20 mouse cellular contexts compared by ENCODE assay signal in the genomic region with DNA sequence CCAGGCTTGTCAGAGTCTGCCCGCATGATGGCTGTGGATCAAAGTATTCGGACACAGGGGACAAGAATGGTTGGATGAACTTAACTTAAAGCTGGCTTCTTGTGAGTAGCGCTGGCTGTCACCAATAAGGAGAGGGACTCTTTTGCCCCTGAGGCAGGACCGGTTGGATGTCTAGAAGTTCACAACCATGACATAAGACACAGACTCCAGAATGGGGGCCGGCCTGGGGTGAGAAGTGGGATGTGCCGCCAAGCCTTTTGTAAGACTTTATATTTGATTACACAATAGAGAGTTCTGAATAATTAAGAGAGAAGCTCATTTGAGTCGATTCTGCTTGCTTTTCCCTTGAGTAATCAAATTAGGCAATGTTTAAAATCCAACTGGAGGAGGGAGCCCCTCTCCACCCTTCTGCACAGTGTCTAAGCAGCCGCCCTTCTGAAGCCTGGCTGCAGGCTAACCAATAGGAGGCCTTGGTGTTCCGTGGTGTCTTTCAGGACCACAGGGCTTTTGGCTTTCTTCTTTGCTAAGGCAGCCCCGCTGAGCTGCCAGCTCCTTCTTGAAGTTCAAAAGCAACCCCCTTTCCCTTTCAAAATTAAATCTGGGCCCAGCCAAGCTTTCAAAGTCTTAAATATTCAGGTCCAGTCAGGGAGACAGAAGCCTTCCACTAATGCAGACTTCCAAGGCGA.
DNase-seq lines count a peak whose midpoint lies in the region; ATAC-seq and TF ChIP-seq lines count a peak whose summit lies in the region.
"Had no signal": no experiment of that assay in that cellular context is flagged by ENCODE, and none has a peak within 500 bp of the region (broad histone marks: within the 10 kb centered on the region; RNA-seq: fewer than 3 reads in every experiment).

No protein-coding gene starts in this region.

- no peak overlapping the region for H3K4me3 ChIP-seq in embryonic facial prominence, embryonic 14.5 days (ENCODE audit: low read depth, low read length)
- H3K4me3 ChIP-seq in embryonic facial prominence, embryonic 10.5 days, result no peak overlapping the region
- H3K4me3 ChIP-seq in forebrain, embryonic 16.5 days (replicated peaks; ENCODE audit: low read length), result no peak overlapping the region
- no peak overlapping the region for H3K4me3 ChIP-seq in midbrain, embryonic 15.5 days
- no peak overlapping the region for H3K4me3 ChIP-seq in kidney, embryonic 15.5 days (replicated peaks)
- H3K4me3 ChIP-seq: heart, adult 2 months; hindbrain, embryonic 10.5 days; neural tube, embryonic 15.5 days had no signal

- H3K9ac ChIP-seq in embryonic facial prominence, embryonic 14.5 days (ENCODE audit: low read depth, low read length), result no peak overlapping the region
- H3K9ac ChIP-seq in forebrain, embryonic 16.5 days (replicated peaks; ENCODE audit: low read depth, low read length), result no peak overlapping the region
- H3K9ac ChIP-seq in midbrain, embryonic 15.5 days, result no peak overlapping the region
- no peak overlapping the region for H3K9ac ChIP-seq in kidney, embryonic 15.5 days
- H3K9ac ChIP-seq: neural tube, embryonic 15.5 days had no signal

- no peak for TF ChIP-seq CTCF in brain, embryonic 14.5 days (IDR thresholded peaks at IDR 0.05; ENCODE audit: borderline replicate concordance, extremely low read depth, insufficient read depth, insufficient read length)

- 63% methylated on average over 11 of the region's 11 CpGs for WGBS in embryonic facial prominence, embryonic 14.5 days
- WGBS in embryonic facial prominence, embryonic 10.5 days, result 68% methylated on average over 11 of the region's 11 CpGs
- WGBS in forebrain, embryonic 16.5 days, result 16% methylated on average over 11 of the region's 11 CpGs
- WGBS in midbrain, embryonic 15.5 days, result 40% methylated on average over 11 of the region's 11 CpGs
- WGBS in kidney, embryonic 15.5 days, result 73% methylated on average over 11 of the region's 11 CpGs

- no peaks in the 10 kb centered on the region for H3K36me3 ChIP-seq in embryonic facial prominence, embryonic 14.5 days (ENCODE audit: control insufficient read depth, insufficient read depth, low read length)
- H3K36me3 ChIP-seq in embryonic facial prominence, embryonic 10.5 days (replicated peaks), result no peaks in the 10 kb centered on the region
- H3K36me3 ChIP-seq in forebrain, embryonic 16.5 days (ENCODE audit: control insufficient read depth, insufficient read depth), result no peaks in the 10 kb centered on the region
- no peaks in the 10 kb centered on the region for H3K36me3 ChIP-seq in midbrain, embryonic 15.5 days (replicated peaks)
- H3K36me3 ChIP-seq in kidney, embryonic 15.5 days, result no peaks in the 10 kb centered on the region
- H3K36me3 ChIP-seq: hindbrain, embryonic 10.5 days; neural tube, embryonic 15.5 days had no signal

- H3K27ac ChIP-seq in embryonic facial prominence, embryonic 14.5 days (replicated peaks; ENCODE audit: low read depth, low read length), result no peak overlapping the region
- no peak overlapping the region for H3K27ac ChIP-seq in embryonic facial prominence, embryonic 10.5 days (replicated peaks)
- H3K27ac ChIP-seq in forebrain, embryonic 16.5 days (ENCODE audit: low read length), result no peak overlapping the region
- peak overlapping the region; percentile 62 for H3K27ac ChIP-seq in midbrain, embryonic 15.5 days
- no peak overlapping the region for H3K27ac ChIP-seq in kidney, embryonic 15.5 days
- H3K27ac ChIP-seq: heart, adult 2 months; hindbrain, embryonic 10.5 days; neural tube, embryonic 15.5 days had no signal

- no peaks in the 10 kb centered on the region for H3K9me3 ChIP-seq in embryonic facial prominence, embryonic 14.5 days (ENCODE audit: control insufficient read depth, low read length)
- no peaks in the 10 kb centered on the region for H3K9me3 ChIP-seq in embryonic facial prominence, embryonic 10.5 days
- no peaks in the 10 kb centered on the region for H3K9me3 ChIP-seq in forebrain, embryonic 16.5 days (ENCODE audit: control insufficient read depth, low read length)
- H3K9me3 ChIP-seq in midbrain, embryonic 15.5 days, result no peaks in the 10 kb centered on the region
- H3K9me3 ChIP-seq in kidney, embryonic 15.5 days (replicated peaks), result no peaks in the 10 kb centered on the region
- H3K9me3 ChIP-seq: hindbrain, embryonic 10.5 days; neural tube, embryonic 15.5 days had no signal

- no peaks in the 10 kb centered on the region for H3K4me1 ChIP-seq in embryonic facial prominence, embryonic 14.5 days (ENCODE audit: control insufficient read depth, insufficient read depth, low read length)
- peaks cover 10% of the 10 kb centered on the region; the same call in 1 of the 2 replicates for H3K4me1 ChIP-seq in embryonic facial prominence, embryonic 10.5 days
- H3K4me1 ChIP-seq in forebrain, embryonic 16.5 days (replicated peaks; ENCODE audit: control insufficient read depth, insufficient read depth, low read length), result peaks cover 11% of the 10 kb centered on the region
- H3K4me1 ChIP-seq in midbrain, embryonic 15.5 days, result peaks cover 17% of the 10 kb centered on the region
- H3K4me1 ChIP-seq in kidney, embryonic 15.5 days, result no peaks in the 10 kb centered on the region
- H3K4me1 ChIP-seq: neural tube, embryonic 15.5 days had no signal

- no peak for TF ChIP-seq POLR2A in brain, embryonic 14.5 days (IDR thresholded peaks at IDR 0.05; ENCODE audit: borderline replicate concordance, extremely low read depth, insufficient read depth, insufficient read length, poor library complexity, severe bottlenecking)

- no peak for ATAC-seq in embryonic facial prominence, embryonic 14.5 days (ENCODE audit: low read depth)
- peak; percentile 97 for ATAC-seq in forebrain, embryonic 16.5 days
- peak; percentile 79 for ATAC-seq in midbrain, embryonic 15.5 days (replicated peaks)
- no peak for ATAC-seq in kidney, embryonic 15.5 days (replicated peaks; ENCODE audit: low FRiP score)
- ATAC-seq: Patski had no signal

- H3K27me3 ChIP-seq in embryonic facial prominence, embryonic 14.5 days (replicated peaks; ENCODE audit: control insufficient read depth, insufficient read depth, low read length), result no peaks in the 10 kb centered on the region
- no peaks in the 10 kb centered on the region for H3K27me3 ChIP-seq in embryonic facial prominence, embryonic 10.5 days (replicated peaks; ENCODE audit: low read depth, poor library complexity, severe bottlenecking)
- H3K27me3 ChIP-seq in forebrain, embryonic 16.5 days (replicated peaks; ENCODE audit: control insufficient read depth, insufficient read depth, low read length), result no peaks in the 10 kb centered on the region
- H3K27me3 ChIP-seq in midbrain, embryonic 15.5 days (replicated peaks), result no peaks in the 10 kb centered on the region
- H3K27me3 ChIP-seq in kidney, embryonic 15.5 days, result no peaks in the 10 kb centered on the region
- H3K27me3 ChIP-seq: neural tube, embryonic 15.5 days had no signal

- H3K4me2 ChIP-seq in embryonic facial prominence, embryonic 14.5 days (ENCODE audit: low read depth, low read length), result no peak overlapping the region
- peak overlapping the region; percentile 2 for H3K4me2 ChIP-seq in forebrain, embryonic 16.5 days (ENCODE audit: low read length)
- H3K4me2 ChIP-seq in midbrain, embryonic 15.5 days, result no peak overlapping the region
- no peak overlapping the region for H3K4me2 ChIP-seq in kidney, embryonic 15.5 days
- H3K4me2 ChIP-seq: liver, embryonic 11.5 days; neural tube, embryonic 15.5 days had no signal

- DNase-seq in embryonic facial prominence, embryonic 14.5 days (ENCODE audit: low spot score), result peak; percentile 10
- no peak for DNase-seq in embryonic facial prominence, embryonic 10.5 days (ENCODE audit: low spot score)
- peak; percentile 89 for DNase-seq in brain, embryonic 14.5 days (ENCODE audit: low read depth)
- DNase-seq in kidney, adult 18-20 months, result no peak
- DNase-seq in cerebellum, postnatal 14 days, result no peak
- DNase-seq: adrenal gland, adult 8-10 months; cerebellum, adult 11-12 months; cerebellum, postnatal 36 days; gastrocnemius, postnatal 10 days; heart, adult 2 months; kidney, adult 9 months; lung, adult 18-20 months; lung, postnatal 36 days had no signal

Comparison
In these comparisons a context has a peak if more than half of its experiments do, and no peak if none do; other contexts are left out.
1. DNase-seq: peak in embryonic facial prominence, embryonic 14.5 days (single experiment) and brain, embryonic 14.5 days (single experiment); none in embryonic facial prominence, embryonic 10.5 days (single experiment), kidney, adult 18-20 months (single experiment) and cerebellum, postnatal 14 days (0 of 2).
2. ATAC-seq: peak in forebrain, embryonic 16.5 days (single experiment) and midbrain, embryonic 15.5 days (single experiment); none in embryonic facial prominence, embryonic 14.5 days (single experiment) and kidney, embryonic 15.5 days (single experiment).